Mouse (Mus musculus) kidney, postnatal 25 days (tissue): ENCODE measurements at regions not wholly inside any gene's neighbourhood (a gene's known extent, or its start where the extent isn't known, plus 50 kb on each side); places are given as distances from the start of the nearest gene placed in this dataset.

Experiments
- DNase-seq, 2 experiments: peaks; one replicate each; pipeline ENCODE4 v3.0.0; 2021; ENCODE audit warnings: mixed read lengths in 2 of 2

- DNase-seq, result peak; percentile 65 to 83
Measured at GRCm38 (mm10) chr14:105779349-105779748, 117.3 kb downstream of the Spry2 start.

DNA sequence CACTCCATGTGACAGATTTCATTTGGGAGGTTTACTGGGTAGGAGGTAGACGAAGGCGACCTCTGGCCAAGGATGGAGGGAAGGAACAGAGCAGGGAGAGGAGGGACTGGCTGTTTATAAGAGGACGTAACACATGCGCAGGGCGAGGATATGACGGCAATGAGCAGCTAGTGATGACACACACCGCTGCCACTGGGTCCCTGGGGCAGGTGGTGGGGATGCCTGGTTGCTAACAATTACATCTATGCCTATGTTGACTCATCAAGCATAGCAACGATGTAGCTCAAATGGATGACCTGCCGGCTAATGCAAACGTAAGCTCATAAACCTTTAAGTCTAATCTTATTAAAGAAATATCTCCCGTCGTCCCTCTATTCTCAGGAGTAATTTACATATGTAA, 122.9 kb downstream of the Spry2 start:
- no peak for DNase-seq

DNA sequence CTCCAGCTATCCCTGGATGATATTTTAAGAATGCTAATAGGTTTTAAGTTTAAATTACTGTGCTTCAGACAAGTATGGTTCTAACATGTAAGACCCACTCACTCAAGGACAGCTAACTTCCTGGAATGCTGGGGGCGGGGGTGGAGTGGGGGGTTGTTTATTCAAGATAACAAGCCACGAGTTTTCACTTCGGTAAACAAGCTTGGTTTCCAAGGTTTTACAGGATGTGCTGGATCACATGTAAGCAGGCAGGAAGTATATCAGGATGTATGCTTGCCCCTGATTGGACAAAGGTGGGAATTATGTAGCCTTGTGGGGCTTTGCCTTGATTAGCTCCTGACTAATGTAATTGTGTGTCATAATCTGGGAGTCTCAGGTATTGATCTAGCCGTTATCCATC, 129.5 kb downstream of the Spry2 start:
- DNase-seq, result no peak

GRCm38 (mm10) chr14:105752509-105753375, 143.9 kb downstream of the Spry2 start:
- DNase-seq, result no peak

GRCm38 (mm10) chr14:105751762-105752161, 144.9 kb downstream of the Spry2 start:
- no peak for DNase-seq

DNA sequence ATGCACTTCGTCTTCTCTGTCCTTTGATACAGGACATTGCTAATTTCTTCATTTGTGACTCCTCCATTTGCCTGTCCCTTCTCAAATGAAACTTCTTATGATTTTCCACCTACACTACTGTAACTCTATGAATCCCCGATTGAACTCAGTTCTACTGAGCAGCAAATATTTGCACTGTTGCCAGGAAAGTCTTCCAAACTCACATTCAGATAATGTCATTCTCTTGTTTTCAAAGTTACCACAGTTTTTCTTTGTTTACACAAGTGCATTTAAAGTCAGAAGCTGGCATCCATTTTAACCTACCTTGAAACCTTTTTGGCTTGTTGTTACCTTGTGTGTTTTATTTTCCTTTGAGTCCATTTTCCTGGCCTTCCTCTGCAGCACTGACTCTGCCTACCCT, 152.0 kb downstream of the Spry2 start:
- no peak for DNase-seq

GRCm38 (mm10) chr14:105744125-105744524, 152.5 kb downstream of the Spry2 start:
- no peak for DNase-seq

DNA sequence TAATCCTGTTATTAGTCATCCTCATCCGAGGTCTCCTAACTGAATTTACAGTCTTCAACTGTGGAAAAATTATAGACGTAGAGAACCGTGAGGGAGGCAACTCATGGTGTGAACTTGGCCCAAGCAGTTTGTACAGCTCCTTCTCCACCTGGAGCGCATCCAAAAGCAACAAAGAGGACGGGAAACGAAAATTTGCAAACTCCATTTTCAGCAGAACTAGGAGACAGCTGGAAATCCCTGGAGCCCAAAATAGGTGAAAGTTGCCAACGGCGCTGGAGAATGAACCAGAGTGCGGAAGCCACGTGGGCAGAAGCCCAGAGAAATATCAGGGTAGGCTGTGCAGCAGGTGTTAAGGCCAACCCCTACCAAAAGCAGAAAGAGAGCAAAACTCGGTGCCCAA, 155.7 kb downstream of the Spry2 start:
- peak; percentile 79 to 85 for DNase-seq

GRCm38 (mm10) chr14:105738568-105738967, 158.1 kb downstream of the Spry2 start:
- DNase-seq, result no peak

DNA sequence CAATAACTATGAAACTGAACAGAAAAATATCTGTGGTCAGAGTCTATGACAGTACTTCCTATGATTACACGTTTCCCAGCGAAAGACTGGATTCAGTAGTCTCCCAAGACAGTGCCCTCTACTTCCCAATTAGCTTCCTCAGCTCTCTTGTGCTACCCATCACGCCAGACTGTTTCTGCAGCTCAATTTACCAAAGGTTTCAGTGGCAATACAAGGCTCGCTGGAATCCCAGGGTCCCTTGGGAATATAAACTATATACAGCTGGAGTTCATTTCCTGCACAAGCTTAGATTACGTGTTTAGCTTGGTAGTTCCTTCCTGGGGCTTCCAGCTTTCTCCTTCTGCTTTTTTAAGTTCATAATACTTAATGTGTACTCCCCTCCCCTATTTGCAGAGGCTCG, 160.3 kb downstream of the Spry2 start:
- no peak for DNase-seq

- no peak for DNase-seq
Measured at GRCm38 (mm10) chr14:105734291-105734690, 162.3 kb downstream of the Spry2 start.

GRCm38 (mm10) chr14:105733013-105733728, 163.4 kb downstream of the Spry2 start:
- peak; percentile 69 to 73 for DNase-seq

DNA sequence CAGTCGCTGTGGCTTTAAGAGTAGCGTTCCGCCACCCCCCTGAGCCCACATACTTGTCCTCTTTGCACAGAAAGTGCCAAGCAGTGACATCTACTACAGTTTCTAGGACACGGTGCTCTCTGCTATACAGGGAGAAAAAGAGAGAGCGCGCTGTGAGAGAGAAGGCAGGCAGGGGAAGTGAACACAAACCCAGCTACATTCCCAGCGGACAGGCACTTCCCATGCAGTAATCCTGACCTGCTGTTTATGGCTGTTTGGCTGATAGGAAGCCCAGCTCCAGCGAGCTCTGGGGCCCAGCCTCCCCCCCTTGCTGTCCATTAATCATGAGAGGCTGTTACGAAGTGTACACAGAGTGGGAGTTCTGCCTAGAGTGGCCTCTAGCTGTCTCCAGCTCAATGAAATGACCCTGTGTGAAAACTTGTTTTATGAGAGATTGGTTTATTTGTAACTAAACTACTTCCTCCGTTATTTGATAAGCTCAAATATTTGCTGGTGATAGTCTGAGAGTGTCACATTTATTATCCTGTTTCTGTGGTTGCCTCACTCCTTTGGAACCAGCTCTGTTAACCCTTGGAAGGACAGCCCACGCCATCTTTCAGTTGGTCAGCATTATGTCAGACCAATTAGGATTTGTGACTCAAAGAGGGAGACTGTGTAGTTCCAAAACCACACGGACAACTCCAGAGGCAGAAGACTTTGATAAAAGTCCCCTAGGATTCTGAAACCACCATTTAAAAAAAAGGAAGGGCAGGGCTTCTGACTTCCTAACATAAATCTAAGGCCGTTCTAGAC, 164.2 kb downstream of the Spry2 start:
- peak; percentile 75 to 90 for DNase-seq

DNA sequence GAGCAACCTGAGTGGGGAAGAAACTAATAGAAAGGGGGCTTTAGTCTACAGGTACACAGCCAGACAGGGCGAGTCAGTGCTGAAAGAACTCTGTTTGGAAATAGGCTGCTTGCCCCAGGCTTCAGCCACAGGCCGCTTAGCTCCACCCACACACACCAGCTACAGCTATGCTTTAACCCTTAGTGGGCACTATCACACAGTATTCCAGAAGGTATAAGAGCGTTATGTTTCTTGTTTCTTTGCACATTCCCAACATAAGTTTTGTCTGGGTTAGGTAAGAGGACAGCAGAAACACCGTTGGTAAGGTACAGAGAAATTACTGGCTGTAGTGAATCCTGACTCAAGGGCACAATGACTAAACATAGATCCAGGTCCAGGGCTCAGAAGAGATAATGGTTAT, 165.8 kb downstream of the Spry2 start:
- peak; percentile 48 to 69 for DNase-seq

DNA sequence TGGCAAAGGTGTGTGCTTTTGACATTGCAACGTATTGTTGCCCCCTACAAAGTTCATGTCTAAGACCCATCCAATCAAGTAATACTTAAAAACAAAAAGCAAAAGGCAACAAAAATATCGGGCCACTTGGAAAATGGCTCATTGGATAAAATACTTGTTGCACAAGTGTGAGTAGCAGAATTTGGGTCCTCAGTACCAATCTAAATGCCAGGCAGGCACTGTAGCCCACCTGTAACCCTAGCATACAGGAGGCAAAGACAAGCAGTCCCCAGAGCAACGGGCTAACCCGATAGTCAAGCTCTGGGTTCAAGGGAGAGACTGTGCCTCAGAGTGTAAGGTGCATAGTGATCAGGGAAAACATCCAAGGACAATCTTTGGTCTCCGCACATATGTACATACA, 167.8 kb downstream of the Spry2 start:
- no peak for DNase-seq

- no peak for DNase-seq
Measured at GRCm38 (mm10) chr14:105725741-105726140, 170.9 kb downstream of the Spry2 start.

- no peak for DNase-seq
Measured at GRCm38 (mm10) chr14:105722923-105723322, 173.7 kb downstream of the Spry2 start.

- no peak for DNase-seq
Measured at GRCm38 (mm10) chr14:105721576-105721975, 175.0 kb downstream of the Spry2 start.

- no peak for DNase-seq
Measured at GRCm38 (mm10) chr14:105720816-105721510, 175.7 kb downstream of the Spry2 start.

DNA sequence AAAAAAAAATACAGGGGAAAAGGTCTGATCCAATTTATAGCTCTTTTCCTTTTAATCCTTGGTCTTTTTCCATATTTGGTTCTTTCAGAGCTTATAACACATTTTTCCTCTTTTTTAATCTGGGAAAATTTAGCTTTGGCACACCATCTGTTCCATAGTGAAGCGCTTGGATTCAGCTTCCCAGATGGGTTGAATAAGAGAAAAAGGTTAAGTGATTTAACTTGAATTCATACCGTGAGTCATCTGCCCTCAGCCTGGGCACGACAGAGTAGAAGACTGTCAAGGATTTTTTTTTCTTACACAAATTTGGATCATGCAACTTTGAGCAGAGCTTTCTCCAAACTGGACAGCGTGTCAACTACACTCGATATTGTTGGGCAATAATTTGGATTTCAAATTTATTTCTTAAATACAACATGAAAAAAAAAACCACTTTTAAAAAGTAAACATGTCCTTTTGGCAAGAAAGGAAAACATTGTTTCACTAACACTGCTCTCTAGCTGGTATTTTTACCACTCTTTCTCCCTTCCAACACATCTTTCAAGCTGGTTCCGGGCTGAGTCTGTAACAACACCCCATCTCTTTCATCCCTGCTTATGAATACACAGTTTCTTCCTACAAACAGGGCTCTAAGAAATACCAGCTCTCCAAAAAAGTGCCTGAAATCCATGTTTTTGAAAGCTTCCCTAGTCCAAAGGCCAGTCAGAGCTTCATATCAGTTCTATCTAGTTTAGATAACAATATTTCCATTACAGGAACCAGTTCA, 177.8 kb downstream of the Spry2 start:
- no peak for DNase-seq

- no peak for DNase-seq
Measured at GRCm38 (mm10) chr14:105717821-105718220, 178.8 kb downstream of the Spry2 start.

- no peak for DNase-seq
Measured at GRCm38 (mm10) chr14:105708691-105709090, 187.9 kb downstream of the Spry2 start.
